Mouse (Mus musculus) embryonic facial prominence, embryonic 11.5 days (tissue): ENCODE measurements at regions not wholly inside any gene's neighbourhood (a gene's known extent, or its start where the extent isn't known, plus 50 kb on each side); places are given as distances from the start of the nearest gene placed in this dataset.
A peak's percentile ranks its signal among the peaks of the same experiment; 100 is the strongest.

Source experiments
- ATAC-seq: fragments of 200-750 bp; cut with Nextera tagmentation; replicated peaks from 2 replicates; pipeline ENCODE4 v1.8.0; 2017; ENCODE audit warnings: low read depth; ENCODE audit not compliant: insufficient number of reproducible peaks, low FRiP score, low TSS enrichment
- DNase-seq: peaks from one replicate; pipeline ENCODE4 v3.0.0-alpha.2; 2015; ENCODE audit warnings: low spot score
- H3K27ac ChIP-seq: fragments of 300-500 bp; sonication (generic); replicated peaks from 2 replicates; pipeline ENCODE4 v1.5.1; 2014; ENCODE audit warnings: mild to moderate bottlenecking, low read depth, low read length, control low read depth
- H3K27me3 ChIP-seq: fragments of 300-500 bp; sonication (generic); 2 replicates; pipeline ENCODE4 v1.6.1; 2014; ENCODE audit warnings: mild to moderate bottlenecking, low read length, moderate library complexity, mixed read lengths; ENCODE audit not compliant: control insufficient read depth, insufficient read depth
- H3K36me3 ChIP-seq: fragments of 300-500 bp; sonication (generic); replicated peaks from 2 replicates; pipeline ENCODE4 v1.6.1; 2014; ENCODE audit warnings: low read depth, mild to moderate bottlenecking, low read length, moderate library complexity, mixed read lengths; ENCODE audit not compliant: control insufficient read depth, insufficient read depth
- H3K4me1 ChIP-seq: fragments of 300-500 bp; sonication (generic); 2 replicates; pipeline ENCODE4 v1.6.1; 2014; ENCODE audit warnings: low read length, mixed read lengths; ENCODE audit not compliant: control insufficient read depth, insufficient read depth
- H3K4me2 ChIP-seq: fragments of 300-500 bp; sonication (generic); 2 replicates; pipeline ENCODE4 v1.6.1; 2014; ENCODE audit warnings: low read depth, mild to moderate bottlenecking, control low read depth, low read length, moderate library complexity
- H3K4me3 ChIP-seq: fragments of 300-500 bp; sonication (generic); 2 replicates; pipeline ENCODE4 v1.5.1; 2014; ENCODE audit warnings: low read depth, low read length, control low read depth
- H3K9ac ChIP-seq: fragments of 300-500 bp; sonication (generic); replicated peaks from 2 replicates; pipeline ENCODE4 v1.6.1; 2014; ENCODE audit warnings: mild to moderate bottlenecking, control low read depth, low read length
- H3K9me3 ChIP-seq: fragments of 300-500 bp; sonication (generic); replicated peaks from 2 replicates; pipeline ENCODE4 v1.6.1; 2016; ENCODE audit warnings: mild to moderate bottlenecking, low read length, inconsistent platforms, mixed read lengths; ENCODE audit not compliant: control insufficient read depth
- WGBS: fragments of 180-500 bp; shearing (Covaris S2); extraction: QIAGEN DNeasy Blood & Tissue Kit; methylation state at CpG from one replicate; pipeline ENCODE4 v1.1.7; 2014; 5-methylcytosine and 5-hydroxymethylcytosine counted together

- H3K4me3 ChIP-seq: no peak overlapping the region
- DNase-seq: peak; percentile 76
- 24% methylated on average over 7 of the region's 7 CpGs for WGBS
- H3K27ac ChIP-seq: no peak overlapping the region
- no peaks in the 10 kb centered on the region for H3K36me3 ChIP-seq
- H3K4me2 ChIP-seq: no peak overlapping the region
- no peaks in the 10 kb centered on the region for H3K4me1 ChIP-seq
- H3K27me3 ChIP-seq: no peaks in the 10 kb centered on the region
- ATAC-seq: no peak
- no peak overlapping the region for H3K9ac ChIP-seq
- no peaks in the 10 kb centered on the region for H3K9me3 ChIP-seq
Observed at GRCm38 (mm10) chr5:93328059-93328458, 61.0 kb downstream of the Ccng2 start.

GRCm38 (mm10) chr5:93330851-93331250 is 63.8 kb downstream of the Ccng2 start:
- no peak overlapping the region for H3K4me2 ChIP-seq
- no peak for ATAC-seq
- DNase-seq: no peak
- no peaks in the 10 kb centered on the region for H3K9me3 ChIP-seq
- H3K27ac ChIP-seq: no peak overlapping the region
- no peak overlapping the region for H3K4me3 ChIP-seq
- 52% methylated on average over 2 of the region's 2 CpGs for WGBS
- no peaks in the 10 kb centered on the region for H3K36me3 ChIP-seq
- H3K9ac ChIP-seq: no peak overlapping the region
- no peaks in the 10 kb centered on the region for H3K27me3 ChIP-seq
- no peaks in the 10 kb centered on the region for H3K4me1 ChIP-seq

- ATAC-seq (no peak), DNase-seq (no peak)
- Histone ChIP-seq H3K4me2 (no peak overlapping the region), H3K9ac (no peak overlapping the region), H3K4me1 (no peaks in the 10 kb centered on the region), H3K9me3 (no peaks in the 10 kb centered on the region), H3K27ac (no peak overlapping the region), H3K36me3 (no peaks in the 10 kb centered on the region), H3K4me3 (no peak overlapping the region), H3K27me3 (no peaks in the 10 kb centered on the region)
- 73% methylated on average over 2 of the region's 2 CpGs for WGBS
Observed at GRCm38 (mm10) chr5:93353101-93353500, 86.0 kb downstream of the Ccng2 start.
